Mouse (Mus musculus): ENCODE results near the gene Golga7b. TPM values are rescaled to one million over a fixed set of nuclear protein-coding genes. Genes with fewer than 3 reads are reported as not detected.

The Golga7b gene
- total and polyA plus RNA-seq, 3 experiments, result 0.27 to 2.0 TPM; not detected in 1

GRCm38 (mm10) chr19:42230986-42231385 is 16.4 kb upstream of the Golga7b start:
- H3K27ac ChIP-seq (ENCODE audit: control insufficient read depth, low read depth, low read length), result no peak overlapping the region
- H3K36me3 ChIP-seq (ENCODE audit: control insufficient read depth in 1 of 2, insufficient read depth in 2 of 2, low read length in 2 of 2), result peaks cover 0 to 9% of the 10 kb centered on the region in 2 experiments; a peak in 2 of 4 replicates
- H3K27me3 ChIP-seq (ENCODE audit: control insufficient read depth in 1 of 2, insufficient read depth in 2 of 2, low read length in 2 of 2), result no peaks in the 10 kb centered on the region
- DNase-seq (ENCODE audit: low read depth, low spot score), result no peak
- no peaks in the 10 kb centered on the region for H3K79me2 ChIP-seq (ENCODE audit: control insufficient read depth, insufficient read depth, low read length, poor library complexity)
- H3K4me1 ChIP-seq (ENCODE audit: control insufficient read depth in 1 of 2, insufficient read depth in 2 of 2, low read length in 2 of 2), result peaks cover 3 to 15% of the 10 kb centered on the region in 2 experiments; a peak in 3 of 4 replicates
- no peak for TF ChIP-seq MAZ (IDR thresholded peaks at IDR 0.05; ENCODE audit: low read depth, low read length)
- no peak for TF ChIP-seq ZNF384 (IDR thresholded peaks at IDR 0.05; ENCODE audit: low read depth, low read length)
- no peak for TF ChIP-seq POLR2AphosphoS2 (IDR thresholded peaks at IDR 0.05; ENCODE audit: low read length)
- TF ChIP-seq TBP (IDR thresholded peaks at IDR 0.05; ENCODE audit: low read depth, low read length), result no peak
- TF ChIP-seq GABPA (IDR thresholded peaks at IDR 0.05; ENCODE audit: low read depth, low read length), result no peak
- no peak for TF ChIP-seq SMC3 (IDR thresholded peaks at IDR 0.05; ENCODE audit: low read depth, low read length)
- no peak for TF ChIP-seq MYB (IDR thresholded peaks at IDR 0.05; ENCODE audit: low read depth, low read length)
- TF ChIP-seq USF1 (IDR thresholded peaks at IDR 0.05; ENCODE audit: low read depth, low read length), result no peak
- no peak for TF ChIP-seq MXI1 (IDR thresholded peaks at IDR 0.05; ENCODE audit: low read depth, low read length)
- no peak for TF ChIP-seq JUND (IDR thresholded peaks at IDR 0.05; ENCODE audit: low read depth, low read length)
- no peak for TF ChIP-seq ELF1 (IDR thresholded peaks at IDR 0.05; ENCODE audit: low read depth, low read length)
- H3K9me3 ChIP-seq (replicated peaks; ENCODE audit: insufficient read depth, low read length), result no peaks in the 10 kb centered on the region
- no peak overlapping the region for H3K9ac ChIP-seq (ENCODE audit: control insufficient read depth, low read depth, low read length, poor library complexity, severe bottlenecking)
- no peak overlapping the region for H3K4me3 ChIP-seq (ENCODE audit: control insufficient read depth in 1 of 2, insufficient read depth in 1 of 2, low read depth in 2 of 2, low read length in 2 of 2)

- DNase-seq (ENCODE audit: low read depth, low spot score), result peak; percentile 46
- TF ChIP-seq SIN3A (IDR thresholded peaks at IDR 0.05; ENCODE audit: low read length), result no peak
- no peak for TF ChIP-seq ZC3H11A (IDR thresholded peaks at IDR 0.05; ENCODE audit: low read depth, low read length)
- TF ChIP-seq EP300 (IDR thresholded peaks at IDR 0.05; ENCODE audit: low read depth in 1 of 2, low read length in 2 of 2), result peak; percentile 26 to 30; a peak in 1 of 4 replicates
- no peaks in the 10 kb centered on the region; a peak in 1 of 4 replicates for H3K36me3 ChIP-seq (ENCODE audit: control insufficient read depth in 1 of 2, insufficient read depth in 2 of 2, low read length in 2 of 2)
- H3K27ac ChIP-seq (ENCODE audit: control insufficient read depth, low read depth, low read length), result no peak overlapping the region
- H3K79me2 ChIP-seq (ENCODE audit: control insufficient read depth, insufficient read depth, low read length, poor library complexity), result no peaks in the 10 kb centered on the region
- H3K4me1 ChIP-seq (ENCODE audit: control insufficient read depth in 1 of 2, insufficient read depth in 2 of 2, low read length in 2 of 2), result peaks cover 0 to 16% of the 10 kb centered on the region in 2 experiments; a peak in 2 of 4 replicates
- H3K9ac ChIP-seq (ENCODE audit: control insufficient read depth, low read depth, low read length, poor library complexity, severe bottlenecking), result no peak overlapping the region
- H3K9me3 ChIP-seq (replicated peaks; ENCODE audit: insufficient read depth, low read length), result no peaks in the 10 kb centered on the region
- no peaks in the 10 kb centered on the region for H3K27me3 ChIP-seq (ENCODE audit: control insufficient read depth in 1 of 2, insufficient read depth in 2 of 2, low read length in 2 of 2)
- H3K4me3 ChIP-seq (ENCODE audit: control insufficient read depth in 1 of 2, insufficient read depth in 1 of 2, low read depth in 2 of 2, low read length in 2 of 2), result no peak overlapping the region
These were observed 9.6 kb upstream of the Golga7b start for GRCm38 (mm10) chr19:42237602-42238340.

DNA sequence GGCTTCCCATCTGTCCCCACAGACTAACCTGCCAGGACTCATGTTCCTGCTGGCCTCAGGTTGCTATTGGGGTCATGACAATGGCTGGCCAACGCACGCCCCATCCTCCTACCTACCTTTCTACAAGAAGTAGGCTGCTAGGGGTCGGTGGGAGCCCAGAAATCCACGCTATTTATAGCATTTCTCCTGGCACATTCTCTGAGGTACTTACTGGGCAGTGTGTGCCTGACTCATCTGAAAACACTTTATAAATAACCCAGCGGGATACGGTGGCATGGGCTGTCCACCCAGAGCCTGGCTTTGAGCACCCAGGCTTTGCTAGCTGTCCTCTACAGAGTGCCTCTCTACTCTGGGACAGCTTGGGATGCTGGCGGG is 9.0 kb upstream of the Golga7b start:
- peaks cover 0 to 20% of the 10 kb centered on the region in 2 experiments; a peak in 2 of 4 replicates for H3K4me1 ChIP-seq (ENCODE audit: control insufficient read depth in 1 of 2, insufficient read depth in 2 of 2, low read length in 2 of 2)
- DNase-seq (ENCODE audit: low read depth, low spot score), result no peak

More for the DNA sequence above, 9.0 kb upstream of the Golga7b start:
- no peaks in the 10 kb centered on the region; a peak in 1 of 4 replicates for H3K36me3 ChIP-seq (ENCODE audit: control insufficient read depth in 1 of 2, insufficient read depth in 2 of 2, low read length in 2 of 2)
- H3K9ac ChIP-seq (ENCODE audit: control insufficient read depth, low read depth, low read length, poor library complexity, severe bottlenecking), result no peak overlapping the region
- no peaks in the 10 kb centered on the region for H3K27me3 ChIP-seq (ENCODE audit: control insufficient read depth in 1 of 2, insufficient read depth in 2 of 2, low read length in 2 of 2)
- H3K4me3 ChIP-seq (ENCODE audit: control insufficient read depth in 1 of 2, insufficient read depth in 1 of 2, low read depth in 2 of 2, low read length in 2 of 2), result no peak overlapping the region
- H3K27ac ChIP-seq (ENCODE audit: control insufficient read depth, low read depth, low read length), result no peak overlapping the region
- H3K9me3 ChIP-seq (replicated peaks; ENCODE audit: insufficient read depth, low read length), result no peaks in the 10 kb centered on the region
- no peaks in the 10 kb centered on the region for H3K79me2 ChIP-seq (ENCODE audit: control insufficient read depth, insufficient read depth, low read length, poor library complexity)
- TF ChIP-seq E2F4 (IDR thresholded peaks at IDR 0.05; ENCODE audit: borderline replicate concordance, low read depth, low read length) (no peak), CHD1 (IDR thresholded peaks at IDR 0.05; ENCODE audit: low read depth, low read length) (no peak), HCFC1 (IDR thresholded peaks at IDR 0.05; ENCODE audit: low read depth, low read length) (no peak)
